In genomic region chr14:120368914-120369391, GRCm38 (mm10) we compare ENCODE assay signal across 10 mouse cellular contexts.
DNase-seq lines count a peak whose midpoint lies in the region; ATAC-seq lines count a peak whose summit lies in the region.
"Had no signal": no experiment of that assay in that cellular context is flagged by ENCODE, and none has a peak within 500 bp of the region (broad histone marks: within the 10 kb centered on the region; RNA-seq: fewer than 3 reads in every experiment).

No protein-coding gene starts in this region.

- DNase-seq in adrenal gland, adult (ENCODE audit: inconsistent age in 2 of 2, low spot score in 1 of 2) = peak; percentile 77 to 92
- DNase-seq in adrenal gland, postnatal 4 days (ENCODE audit: low spot score in 2 of 2) = no peak
- no peak for DNase-seq in liver
- peak; percentile 64 for DNase-seq in lung, postnatal 36 days
- DNase-seq in right cerebral cortex, postnatal 25 days = no peak
- DNase-seq in natural killer cell, adult 2 months (ENCODE audit: low spot score in 2 of 2) = no peak
- DNase-seq: cerebellum, postnatal 14 days; gastrocnemius, postnatal 14 days had no signal

- peak; percentile 45 for ATAC-seq in liver, embryonic 16.5 days (ENCODE audit: low read depth)
- no peak for ATAC-seq in heart, embryonic 12.5 days (ENCODE audit: insufficient number of reproducible peaks, low FRiP score)

- 36% methylated on average over 8 of the region's 8 CpGs for WGBS in liver, embryonic 16.5 days (ENCODE audit: insufficient replicate concordance)
- WGBS in heart, embryonic 12.5 days = 44% methylated on average over 8 of the region's 8 CpGs

- no peak overlapping the region for H3K27ac ChIP-seq in liver, embryonic 16.5 days (ENCODE audit: low read length)
- peak overlapping the region; percentile 65 for H3K27ac ChIP-seq in heart, embryonic 12.5 days (ENCODE audit: poor library complexity, severe bottlenecking)

- H3K9ac ChIP-seq in liver, embryonic 16.5 days (ENCODE audit: low read depth, low read length) = no peak overlapping the region
- H3K9ac ChIP-seq in heart, embryonic 12.5 days = no peak overlapping the region

- H3K4me2 ChIP-seq in liver, embryonic 16.5 days (ENCODE audit: low read depth, low read length) = no peak overlapping the region
- 0 out of 2 replicates have a peak overlapping the region, but pooled peaks have one; percentile 16 for H3K4me2 ChIP-seq in heart, embryonic 12.5 days

- H3K4me3 ChIP-seq in liver, embryonic 16.5 days (ENCODE audit: low read depth, low read length) = no peak overlapping the region
- H3K4me3 ChIP-seq in heart, embryonic 12.5 days = no peak overlapping the region

- no peaks in the 10 kb centered on the region for H3K27me3 ChIP-seq in liver, embryonic 16.5 days (ENCODE audit: control insufficient read depth, insufficient read depth, low read depth, low read length)
- H3K27me3 ChIP-seq in heart, embryonic 12.5 days (replicated peaks) = no peaks in the 10 kb centered on the region

- no peaks in the 10 kb centered on the region for H3K9me3 ChIP-seq in liver, embryonic 16.5 days (replicated peaks; ENCODE audit: control insufficient read depth, low read length)
- no peaks in the 10 kb centered on the region for H3K9me3 ChIP-seq in heart, embryonic 12.5 days (replicated peaks)

- H3K36me3 ChIP-seq in liver, embryonic 16.5 days (ENCODE audit: control insufficient read depth, insufficient read depth) = no peaks in the 10 kb centered on the region
- H3K36me3 ChIP-seq in heart, embryonic 12.5 days = no peaks in the 10 kb centered on the region

- peaks cover 8% of the 10 kb centered on the region for H3K4me1 ChIP-seq in liver, embryonic 16.5 days (ENCODE audit: control insufficient read depth, low read depth, low read length)
- H3K4me1 ChIP-seq in heart, embryonic 12.5 days (replicated peaks) = peaks cover 70% of the 10 kb centered on the region

Comparison
In these comparisons a context has a peak if more than half of its experiments do, and no peak if none do; other contexts are left out.
1. DNase-seq: peak in adrenal gland, adult (2 of 2) and lung, postnatal 36 days (single experiment); none in adrenal gland, postnatal 4 days (0 of 2), liver (single experiment), right cerebral cortex, postnatal 25 days (single experiment) and natural killer cell, adult 2 months (0 of 2).